Mouse (Mus musculus): ENCODE measurements around the gene Ccna2. TPM values are rescaled to one million over a fixed set of nuclear protein-coding genes. Genes with fewer than 3 reads are reported as not detected.
"Not testable (repeated sequence)": the region's sequence is repeated elsewhere in the genome, so short reads cannot be mapped to it uniquely, and the experiment has no call there.

Gene Ccna2
- 45.0 and 73.5 TPM in 2 replicates for polyA plus RNA-seq (2012; rRNA removed)

- peak; percentile 99 for DNase-seq (ENCODE audit: low read depth)
- peak; percentile 64 for TF ChIP-seq POLR2A (IDR thresholded peaks at IDR 0.05; ENCODE audit: borderline replicate concordance, extremely low read depth, insufficient read depth, insufficient read length, poor library complexity, severe bottlenecking)
- peak; percentile 68 for TF ChIP-seq CTCF (IDR thresholded peaks at IDR 0.05; ENCODE audit: borderline replicate concordance, extremely low read depth, insufficient read depth, insufficient read length)
Observed at GRCm38 (mm10) chr3:36571827-36572378, at the start of gene Ccna2. TSS of gene Ccna2 (minus strand) at chr3:36572150.

DNA sequence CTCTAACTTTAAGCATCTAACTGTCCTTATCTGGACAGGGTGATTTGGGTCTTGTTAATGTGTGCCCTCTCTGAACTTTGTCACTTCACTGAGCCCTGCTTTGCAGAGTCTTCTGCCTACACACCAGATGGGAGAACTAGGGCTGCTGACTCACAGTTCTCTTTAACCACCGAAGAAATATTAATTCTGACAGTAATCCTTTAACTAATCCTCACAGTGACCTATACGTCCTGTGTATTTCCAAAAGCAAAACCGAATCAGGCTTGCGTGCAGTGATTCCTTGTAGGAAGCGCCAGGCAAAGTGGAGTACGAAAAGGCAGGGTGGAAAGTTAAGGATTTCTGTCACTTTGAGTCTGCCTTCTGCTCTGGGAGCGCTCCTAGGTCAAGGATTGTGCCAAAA is 46.2 kb upstream of the Ccna2 start:
- no peak for DNase-seq (ENCODE audit: low read depth)
- TF ChIP-seq CTCF (IDR thresholded peaks at IDR 0.05; ENCODE audit: borderline replicate concordance, extremely low read depth, insufficient read depth, insufficient read length) (no peak), POLR2A (IDR thresholded peaks at IDR 0.05; ENCODE audit: borderline replicate concordance, extremely low read depth, insufficient read depth, insufficient read length, poor library complexity, severe bottlenecking) (no peak)

DNA sequence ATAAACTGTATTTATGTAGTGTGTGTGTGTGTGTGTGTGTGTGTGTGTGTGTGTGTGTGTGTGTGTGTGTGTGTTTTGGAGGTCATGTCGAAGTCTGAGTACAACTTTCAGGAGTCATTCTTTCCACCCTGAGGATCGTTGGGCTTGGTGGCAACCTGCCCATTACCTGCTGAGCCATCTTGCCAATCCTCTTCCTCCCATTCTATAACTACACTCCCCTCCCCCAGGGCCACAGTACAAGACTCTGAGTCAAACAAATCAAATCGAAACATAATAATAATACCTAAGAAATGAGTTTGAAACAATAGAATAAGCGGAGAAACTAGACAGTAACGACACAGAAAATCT is 41.9 kb upstream of the Ccna2 start:
- no peak for TF ChIP-seq POLR2A (IDR thresholded peaks at IDR 0.05; ENCODE audit: borderline replicate concordance, extremely low read depth, insufficient read depth, insufficient read length, poor library complexity, severe bottlenecking)
- no peak for TF ChIP-seq CTCF (IDR thresholded peaks at IDR 0.05; ENCODE audit: borderline replicate concordance, extremely low read depth, insufficient read depth, insufficient read length)
- DNase-seq (ENCODE audit: low read depth), result peak; percentile 12

DNA sequence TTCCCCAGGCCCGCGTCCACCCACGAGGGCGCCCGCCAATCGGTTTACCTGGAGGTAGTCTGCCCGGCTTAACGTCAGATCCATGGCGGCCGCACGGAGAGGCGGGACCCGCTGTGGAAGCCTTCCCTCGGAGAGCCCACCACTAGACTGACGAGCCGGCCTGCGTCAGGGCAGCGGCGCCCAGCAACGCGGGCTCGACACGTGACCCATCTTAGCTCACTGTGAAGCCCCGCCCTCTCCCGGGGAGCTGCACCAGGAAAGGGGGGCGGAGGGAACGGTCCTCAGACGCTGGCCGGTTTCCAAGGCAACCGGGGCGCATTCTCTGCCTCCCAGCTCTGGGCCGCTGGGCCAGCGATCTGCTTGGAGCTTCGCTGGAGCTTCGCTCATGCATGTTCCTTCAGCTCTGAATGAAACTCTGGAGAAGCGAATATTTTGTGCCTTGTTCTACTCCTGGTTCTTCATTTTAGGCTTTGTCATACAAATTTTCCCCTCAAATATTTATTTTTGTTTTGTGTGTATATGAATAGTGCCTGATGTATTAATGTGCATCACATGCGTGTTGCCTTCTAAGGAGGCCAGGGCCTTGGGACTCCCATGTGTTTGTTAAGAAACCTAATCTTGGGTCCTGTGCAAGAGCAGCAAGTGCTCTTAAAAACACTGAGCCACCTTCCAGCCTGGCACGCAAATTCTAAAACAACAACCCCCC is 41.4 kb upstream of the Ccna2 start, which contains the start of gene Bbs7:
Gene Bbs7 (minus strand): TSS at position 276 of the 706 bp plus-strand sequence.
- peak; percentile 99 for DNase-seq (ENCODE audit: low read depth)
- TF ChIP-seq CTCF (IDR thresholded peaks at IDR 0.05; ENCODE audit: borderline replicate concordance, extremely low read depth, insufficient read depth, insufficient read length), result no peak
- TF ChIP-seq POLR2A (IDR thresholded peaks at IDR 0.05; ENCODE audit: borderline replicate concordance, extremely low read depth, insufficient read depth, insufficient read length, poor library complexity, severe bottlenecking), result peak; percentile 80

- no peak for DNase-seq (ENCODE audit: low read depth)
- TF ChIP-seq CTCF (IDR thresholded peaks at IDR 0.05; ENCODE audit: borderline replicate concordance, extremely low read depth, insufficient read depth, insufficient read length) (no peak), POLR2A (IDR thresholded peaks at IDR 0.05; ENCODE audit: borderline replicate concordance, extremely low read depth, insufficient read depth, insufficient read length, poor library complexity, severe bottlenecking) (no peak)
Observed at GRCm38 (mm10) chr3:36612687-36613086, 40.7 kb upstream of the Ccna2 start.

DNA sequence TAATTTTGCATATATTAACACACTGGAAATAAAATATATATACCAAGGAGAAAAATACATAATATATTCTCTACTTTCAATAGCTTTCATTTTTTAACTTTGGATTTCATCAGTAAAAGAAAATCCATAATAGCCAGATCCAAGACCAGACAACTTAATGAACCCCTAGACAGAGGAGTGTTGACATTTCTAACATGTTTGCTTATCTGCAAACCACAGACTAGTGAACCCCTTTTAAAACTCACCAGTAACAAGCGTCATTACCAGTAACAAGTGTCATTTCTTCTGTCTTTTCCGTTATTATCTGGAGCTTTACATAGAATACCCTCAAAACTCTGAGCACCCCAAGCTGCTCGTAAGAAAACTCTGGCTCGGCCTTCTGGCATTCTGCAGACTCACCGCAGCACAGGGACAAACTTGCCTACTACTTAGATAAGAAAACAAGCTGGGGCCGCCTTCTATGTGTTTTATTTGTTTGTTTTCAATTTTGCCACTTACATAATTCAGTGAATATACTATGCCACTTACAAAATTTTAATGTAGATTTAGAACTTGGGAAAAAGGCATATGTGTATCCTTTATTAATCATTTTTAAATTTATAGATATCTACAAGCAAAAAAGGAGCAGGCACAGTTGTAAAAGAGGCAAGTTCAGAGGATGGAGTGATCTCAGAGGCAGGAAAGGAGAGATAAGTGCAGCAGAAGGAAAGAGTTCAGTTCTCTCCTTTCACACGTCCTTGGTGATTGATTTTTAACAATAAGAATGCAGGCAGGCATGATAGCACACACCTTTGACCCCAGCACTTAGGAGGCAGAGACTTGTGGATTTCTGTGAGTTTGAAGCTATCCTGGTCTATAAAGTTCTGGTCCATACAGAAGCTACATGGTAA is 34.2 kb upstream of the Ccna2 start:
- TF ChIP-seq POLR2A (IDR thresholded peaks at IDR 0.05; ENCODE audit: borderline replicate concordance, extremely low read depth, insufficient read depth, insufficient read length, poor library complexity, severe bottlenecking), result no peak
- no peak for TF ChIP-seq CTCF (IDR thresholded peaks at IDR 0.05; ENCODE audit: borderline replicate concordance, extremely low read depth, insufficient read depth, insufficient read length)
- DNase-seq (ENCODE audit: low read depth), result no peak

DNA sequence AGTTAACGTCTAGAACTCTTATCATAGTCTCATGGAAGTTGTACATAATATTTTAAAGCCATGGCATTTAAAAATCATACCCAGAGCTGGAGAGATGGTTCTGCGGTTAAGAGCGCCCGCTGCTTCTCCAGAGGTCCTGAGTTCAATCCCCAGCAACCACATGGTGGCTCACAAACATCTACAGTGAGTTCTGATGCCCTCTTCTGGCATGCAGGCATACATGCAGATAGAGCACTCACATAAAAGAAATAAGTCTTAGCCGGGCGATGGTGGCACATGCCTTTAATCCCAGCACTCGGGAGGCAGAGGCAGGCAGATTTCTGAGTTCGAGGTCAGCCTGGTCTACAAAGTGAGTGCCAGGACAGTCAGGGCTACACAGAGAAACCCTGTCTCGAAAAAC is 27.8 kb upstream of the Ccna2 start:
- not testable (repeated sequence) for DNase-seq (ENCODE audit: low read depth)

DNA sequence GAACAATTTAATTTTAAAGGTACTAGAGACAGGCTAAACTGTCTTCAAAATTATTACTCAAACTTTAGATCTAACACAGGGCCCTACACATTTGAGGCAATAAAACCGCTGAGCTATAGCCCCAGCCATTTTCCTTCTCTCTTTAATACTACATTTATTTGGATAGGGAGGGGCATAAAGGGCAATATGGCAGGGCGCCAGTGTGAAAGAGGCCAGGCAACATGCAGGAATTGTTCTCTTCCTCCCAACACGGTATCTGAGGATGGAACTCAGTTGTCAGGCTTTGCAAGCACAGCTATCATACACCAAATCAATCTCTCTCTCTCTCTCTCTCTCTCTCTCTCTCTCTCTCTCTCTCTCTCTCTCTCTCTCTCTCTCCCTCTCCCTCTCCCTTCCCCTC is 26.9 kb upstream of the Ccna2 start:
- no peak for TF ChIP-seq POLR2A (IDR thresholded peaks at IDR 0.05; ENCODE audit: borderline replicate concordance, extremely low read depth, insufficient read depth, insufficient read length, poor library complexity, severe bottlenecking)

DNA sequence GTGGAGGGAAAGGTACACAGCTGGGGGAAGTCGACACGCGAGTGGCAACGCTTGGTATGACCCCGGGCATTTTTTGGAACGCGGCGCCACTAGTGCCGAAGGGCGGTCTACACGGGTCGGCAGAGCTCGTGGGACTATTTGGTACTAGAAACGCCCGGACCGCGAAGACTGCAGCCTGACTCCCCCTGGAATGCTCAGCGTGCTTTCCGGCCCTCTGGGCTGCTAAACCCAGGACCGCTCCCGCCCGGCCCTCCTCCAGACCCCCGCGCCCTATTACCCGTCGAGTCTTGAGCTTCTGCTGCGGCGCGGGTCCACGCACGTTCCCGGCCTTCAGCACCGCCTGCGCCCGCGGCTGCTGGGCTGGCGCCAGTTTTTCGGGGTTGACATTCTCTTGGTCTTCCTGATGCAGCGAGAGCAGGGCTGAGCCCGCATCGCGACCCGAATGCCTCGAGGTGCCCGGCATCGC is 556 bp downstream of the Ccna2 start:
- TF ChIP-seq CTCF (IDR thresholded peaks at IDR 0.05; ENCODE audit: borderline replicate concordance, extremely low read depth, insufficient read depth, insufficient read length) (no peak), POLR2A (IDR thresholded peaks at IDR 0.05; ENCODE audit: borderline replicate concordance, extremely low read depth, insufficient read depth, insufficient read length, poor library complexity, severe bottlenecking) (no peak)
- DNase-seq (ENCODE audit: low read depth), result peak; percentile 31

More for the DNA sequence above, 26.9 kb upstream of the Ccna2 start:
- no peak for DNase-seq (ENCODE audit: low read depth)

GRCm38 (mm10) chr3:36569836-36570235 is 2.1 kb downstream of the Ccna2 start:
- DNase-seq (ENCODE audit: low read depth), result no peak
- no peak for TF ChIP-seq CTCF (IDR thresholded peaks at IDR 0.05; ENCODE audit: borderline replicate concordance, extremely low read depth, insufficient read depth, insufficient read length)
- TF ChIP-seq POLR2A (IDR thresholded peaks at IDR 0.05; ENCODE audit: borderline replicate concordance, extremely low read depth, insufficient read depth, insufficient read length, poor library complexity, severe bottlenecking), result no peak

DNA sequence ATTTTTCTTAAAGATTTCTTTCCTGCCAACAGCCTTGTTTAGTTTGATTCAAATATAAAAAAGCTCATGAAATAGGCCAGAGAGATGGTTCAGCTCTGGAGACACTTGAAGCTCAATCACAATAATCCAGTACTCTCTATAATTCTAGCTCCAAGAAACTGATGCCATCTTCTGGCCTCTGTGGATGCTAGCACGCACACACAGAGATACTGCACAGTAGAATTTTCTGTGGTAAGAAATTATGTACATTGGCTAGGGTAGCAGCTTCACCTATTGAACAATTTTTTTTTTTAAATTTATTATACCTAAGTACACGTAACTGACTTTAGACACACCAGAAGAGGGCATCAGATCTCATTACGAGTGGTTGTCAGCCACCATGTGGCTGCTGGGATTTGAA is 8.3 kb downstream of the Ccna2 start:
- TF ChIP-seq CTCF (IDR thresholded peaks at IDR 0.05; ENCODE audit: borderline replicate concordance, extremely low read depth, insufficient read depth, insufficient read length) (no peak), POLR2A (IDR thresholded peaks at IDR 0.05; ENCODE audit: borderline replicate concordance, extremely low read depth, insufficient read depth, insufficient read length, poor library complexity, severe bottlenecking) (no peak)

More for the DNA sequence above, 8.3 kb downstream of the Ccna2 start:
- no peak for DNase-seq (ENCODE audit: low read depth)

Data from brain, embryonic 14.5 days (tissue).